Mouse (Mus musculus) liver, embryonic 16.5 days (tissue): ENCODE measurements around the gene Ptprh. TPM values are rescaled to one million over a fixed set of nuclear protein-coding genes. Genes with fewer than 3 reads are reported as not detected.

Source experiments
- ATAC-seq: fragments of 200-750 bp; cut with Nextera tagmentation; 2 replicates; pipeline ENCODE4 v1.8.0; 2017; ENCODE audit warnings: low read depth, mild to moderate bottlenecking, moderate number of reproducible peaks, moderate library complexity
- H3K27ac ChIP-seq: fragments of 300-500 bp; sonication (generic); 2 replicates; pipeline ENCODE4 v1.5.1; 2014; ENCODE audit warnings: mild to moderate bottlenecking, low read length
- H3K27me3 ChIP-seq: fragments of 300-500 bp; sonication (generic); 2 replicates; pipeline ENCODE4 v1.6.1; 2014; ENCODE audit warnings: low read depth, low read length, mixed read lengths; ENCODE audit not compliant: control insufficient read depth, insufficient read depth
- H3K36me3 ChIP-seq: fragments of 300-500 bp; sonication (generic); 2 replicates; pipeline ENCODE4 v1.6.1; 2014; ENCODE audit warnings: mild to moderate bottlenecking; ENCODE audit not compliant: control insufficient read depth, insufficient read depth
- H3K4me1 ChIP-seq: fragments of 300-500 bp; sonication (generic); 2 replicates; pipeline ENCODE4 v1.6.1; 2014; ENCODE audit warnings: low read depth, low read length, mixed read lengths; ENCODE audit not compliant: control insufficient read depth
- H3K4me2 ChIP-seq: fragments of 300-500 bp; sonication (generic); 2 replicates; pipeline ENCODE4 v1.6.1; 2014; ENCODE audit warnings: low read depth, low read length, mixed read lengths
- H3K4me3 ChIP-seq: fragments of 300-500 bp; sonication (generic); 2 replicates; pipeline ENCODE4 v1.5.1; 2014; ENCODE audit warnings: low read depth, mild to moderate bottlenecking, low read length
- H3K9ac ChIP-seq: fragments of 300-500 bp; sonication (generic); 2 replicates; pipeline ENCODE4 v1.6.1; 2014; ENCODE audit warnings: low read depth, low read length
- H3K9me3 ChIP-seq: fragments of 300-500 bp; sonication (generic); replicated peaks from 2 replicates; pipeline ENCODE4 v1.6.1; 2016; ENCODE audit warnings: low read length; ENCODE audit not compliant: control insufficient read depth
- WGBS: fragments of 180-500 bp; shearing (Covaris S2); extraction: QIAGEN DNeasy Blood & Tissue Kit; methylation state at CpG from one replicate; pipeline ENCODE4 v1.1.7; 2014; ENCODE audit not compliant: insufficient replicate concordance; 5-methylcytosine and 5-hydroxymethylcytosine counted together
- polyA plus RNA-seq: library from polyadenylated mRNA; unstranded; fragments of >200 nt; fragmentation: Nextera tagmentation; extraction: Ambion mirVana; gene quantifications from 2 replicates; pipeline ENCODE4 v1.2.1, GENCODE M21; 2015

Gene Ptprh
- polyA plus RNA-seq, 1 experiment from 2014 or later: 0.02 TPM

- no peak for ATAC-seq
- Histone ChIP-seq H3K4me1 (peaks cover 12% of the 10 kb centered on the region), H3K9me3 (no peaks in the 10 kb centered on the region), H3K9ac (no peak overlapping the region), H3K4me2 (no peak overlapping the region), H3K27me3 (no peaks in the 10 kb centered on the region), H3K27ac (no peak overlapping the region), H3K4me3 (no peak overlapping the region), H3K36me3 (no peaks in the 10 kb centered on the region)
- 64% methylated on average over 8 of the region's 8 CpGs for WGBS
Observed at GRCm38 (mm10) chr7:4511489-4512224, 92.2 kb downstream of the Ptprh start.

GRCm38 (mm10) chr7:4509863-4510608 is 93.8 kb downstream of the Ptprh start:
- Histone ChIP-seq H3K4me2 (peak overlapping the region; percentile 48), H3K9me3 (no peaks in the 10 kb centered on the region), H3K9ac (peak overlapping the region; percentile 27; the same call in 1 of the 2 replicates), H3K27me3 (no peaks in the 10 kb centered on the region), H3K36me3 (no peaks in the 10 kb centered on the region), H3K4me1 (peaks cover 14% of the 10 kb centered on the region), H3K4me3 (peak overlapping the region; percentile 31; the same call in 1 of the 2 replicates), H3K27ac (no peak overlapping the region)
- peak; percentile 75 for ATAC-seq
- 21% methylated on average over 24 of the region's 24 CpGs for WGBS

DNA sequence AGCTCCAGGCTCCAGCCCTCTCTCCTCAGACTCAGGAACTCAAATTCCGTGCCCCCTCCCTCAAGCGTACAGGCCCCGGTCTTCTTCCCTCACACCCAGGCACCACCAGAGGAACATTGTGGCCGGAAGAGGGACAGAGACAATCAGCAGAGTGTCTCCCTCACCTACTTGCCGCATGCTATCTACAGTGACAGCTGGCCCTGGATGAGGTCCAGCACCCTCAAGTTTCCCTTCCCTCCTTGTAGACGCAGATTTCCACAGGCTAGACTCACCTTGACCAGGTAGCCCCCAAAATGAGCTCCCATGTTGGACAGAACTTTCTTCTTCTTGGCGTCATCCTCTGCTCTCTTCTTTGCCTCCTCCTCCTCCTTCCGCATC is 95.1 kb downstream of the Ptprh start:
- H3K9me3 ChIP-seq: no peaks in the 10 kb centered on the region
- H3K27ac ChIP-seq: no peak overlapping the region
- no peak overlapping the region for H3K4me2 ChIP-seq
- no peak for ATAC-seq
- H3K36me3 ChIP-seq: no peaks in the 10 kb centered on the region
- no peak overlapping the region for H3K4me3 ChIP-seq
- no peak overlapping the region for H3K9ac ChIP-seq
- WGBS: 51% methylated on average over 8 of the region's 8 CpGs
- peaks cover 21% of the 10 kb centered on the region for H3K4me1 ChIP-seq
- no peaks in the 10 kb centered on the region for H3K27me3 ChIP-seq

GRCm38 (mm10) chr7:4508062-4508738 is 95.6 kb downstream of the Ptprh start:
- Histone ChIP-seq H3K4me1 (peaks cover 19% of the 10 kb centered on the region), H3K4me2 (no peak overlapping the region), H3K9ac (no peak overlapping the region), H3K27ac (no peak overlapping the region), H3K9me3 (no peaks in the 10 kb centered on the region), H3K4me3 (no peak overlapping the region), H3K36me3 (no peaks in the 10 kb centered on the region), H3K27me3 (no peaks in the 10 kb centered on the region)
- no peak for ATAC-seq
- 78% methylated on average over 14 of the region's 32 CpGs for WGBS

- H3K27ac ChIP-seq: no peak overlapping the region
- no peak overlapping the region for H3K9ac ChIP-seq
- H3K27me3 ChIP-seq: no peaks in the 10 kb centered on the region
- no peak overlapping the region for H3K4me2 ChIP-seq
- no peak overlapping the region for H3K4me3 ChIP-seq
- no peaks in the 10 kb centered on the region for H3K36me3 ChIP-seq
- peaks cover 26% of the 10 kb centered on the region for H3K4me1 ChIP-seq
- no peaks in the 10 kb centered on the region for H3K9me3 ChIP-seq
- 19% methylated on average over 3 of the region's 4 CpGs for WGBS
- ATAC-seq: no peak
Observed at GRCm38 (mm10) chr7:4507220-4507619, 96.6 kb downstream of the Ptprh start.

DNA sequence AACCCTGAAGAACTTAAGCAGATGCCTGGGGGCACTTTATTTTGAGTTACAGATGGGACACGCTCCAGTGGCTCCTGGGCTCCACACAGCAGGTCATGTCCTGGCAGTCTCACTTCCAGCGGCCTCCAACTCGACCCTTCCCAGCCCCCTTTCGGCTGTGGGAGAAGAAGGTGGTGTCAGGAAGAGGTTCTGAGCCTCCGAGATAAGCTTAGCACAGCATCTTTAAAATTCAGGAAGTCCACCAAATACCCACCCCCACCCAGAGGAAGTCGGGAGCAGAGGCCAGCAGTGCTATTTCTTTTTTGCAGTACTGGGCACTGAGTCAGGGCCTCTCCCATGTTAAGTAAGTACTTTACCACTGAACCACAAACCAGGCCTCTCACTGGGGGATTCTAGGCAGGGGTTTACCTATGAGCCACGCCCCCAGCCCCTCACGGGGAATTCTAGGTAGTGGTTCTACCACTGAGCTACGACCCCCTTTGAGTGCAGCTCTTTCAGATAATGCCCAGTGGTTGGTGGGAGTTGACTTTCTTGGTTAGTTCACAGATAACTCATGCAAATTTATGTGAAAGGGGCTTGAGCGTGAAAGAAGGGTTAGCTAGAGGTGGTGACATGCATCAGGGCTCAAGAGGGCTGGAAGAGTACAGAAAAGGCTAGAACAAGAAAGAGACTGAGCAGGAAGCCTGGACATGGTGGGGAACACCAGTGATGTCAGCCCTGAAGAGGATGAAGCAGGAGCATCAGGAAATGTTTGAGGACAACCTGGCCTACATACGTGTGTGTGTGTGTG is 99.0 kb downstream of the Ptprh start:
- no peak overlapping the region for H3K9ac ChIP-seq
- peaks cover 36% of the 10 kb centered on the region for H3K4me1 ChIP-seq
- no peaks in the 10 kb centered on the region for H3K27me3 ChIP-seq
- H3K9me3 ChIP-seq: no peaks in the 10 kb centered on the region
- 19% methylated on average over 11 of the region's 11 CpGs for WGBS
- ATAC-seq: no peak
- H3K4me3 ChIP-seq: no peak overlapping the region
- H3K27ac ChIP-seq: peak overlapping the region; percentile 75
- peak overlapping the region; percentile 18; the same call in 1 of the 2 replicates for H3K4me2 ChIP-seq
- no peaks in the 10 kb centered on the region for H3K36me3 ChIP-seq

DNA sequence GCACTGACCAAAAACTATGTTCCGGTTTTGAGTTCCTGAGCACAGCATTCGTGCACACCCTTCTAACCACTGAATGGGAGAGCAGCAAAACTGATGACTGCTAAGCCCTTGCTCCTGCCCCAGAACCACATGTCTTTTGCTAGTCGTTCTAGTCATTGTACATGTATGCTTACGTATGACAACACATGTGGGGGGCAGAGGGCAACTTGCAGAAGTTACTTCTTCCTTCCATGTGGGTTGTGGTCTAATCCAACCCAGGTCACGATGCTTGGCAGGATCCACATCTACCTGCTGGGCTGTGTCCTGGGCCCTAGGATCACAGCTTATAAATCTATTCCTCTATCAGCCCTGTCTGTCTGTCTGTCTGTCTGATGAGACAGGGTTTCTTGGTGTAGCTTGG is 100.0 kb downstream of the Ptprh start:
- 43% methylated on average over 5 of the region's 5 CpGs for WGBS
- Histone ChIP-seq H3K27me3 (no peaks in the 10 kb centered on the region), H3K4me2 (no peak overlapping the region), H3K9ac (no peak overlapping the region), H3K4me1 (peaks cover 39% of the 10 kb centered on the region), H3K4me3 (no peak overlapping the region), H3K36me3 (no peaks in the 10 kb centered on the region), H3K27ac (peak overlapping the region; percentile 75), H3K9me3 (no peaks in the 10 kb centered on the region)
- no peak for ATAC-seq

DNA sequence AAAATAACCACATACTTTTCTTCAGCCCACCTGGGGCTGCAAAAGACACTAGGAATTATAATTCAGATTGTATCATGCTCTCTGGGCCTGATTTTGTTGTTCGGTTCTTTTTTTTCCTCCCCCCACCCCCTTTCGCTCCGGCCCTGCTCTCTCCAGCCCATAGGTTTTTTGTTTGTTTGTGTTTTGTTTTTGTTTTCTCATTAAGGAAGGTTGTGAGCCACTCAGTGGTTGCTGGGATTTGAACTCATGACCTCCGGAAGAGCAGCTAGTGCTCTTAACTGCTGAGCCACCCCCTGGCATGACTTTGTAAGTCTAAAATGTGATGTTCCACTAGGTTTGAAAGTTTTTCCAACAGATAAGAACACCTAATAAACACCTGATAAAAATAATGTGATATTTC is 100.7 kb downstream of the Ptprh start:
- no peak for ATAC-seq
- H3K9ac ChIP-seq: no peak overlapping the region
- no peak overlapping the region for H3K4me2 ChIP-seq
- H3K9me3 ChIP-seq: no peaks in the 10 kb centered on the region
- H3K4me3 ChIP-seq: no peak overlapping the region
- 72% methylated on average over 4 of the region's 4 CpGs for WGBS
- H3K36me3 ChIP-seq: no peaks in the 10 kb centered on the region
- H3K4me1 ChIP-seq: peaks cover 41% of the 10 kb centered on the region
- H3K27ac ChIP-seq: peak overlapping the region; percentile 86
- H3K27me3 ChIP-seq: no peaks in the 10 kb centered on the region
